Mouse (Mus musculus): ENCODE measurements around the gene Tmc8.

DNA sequence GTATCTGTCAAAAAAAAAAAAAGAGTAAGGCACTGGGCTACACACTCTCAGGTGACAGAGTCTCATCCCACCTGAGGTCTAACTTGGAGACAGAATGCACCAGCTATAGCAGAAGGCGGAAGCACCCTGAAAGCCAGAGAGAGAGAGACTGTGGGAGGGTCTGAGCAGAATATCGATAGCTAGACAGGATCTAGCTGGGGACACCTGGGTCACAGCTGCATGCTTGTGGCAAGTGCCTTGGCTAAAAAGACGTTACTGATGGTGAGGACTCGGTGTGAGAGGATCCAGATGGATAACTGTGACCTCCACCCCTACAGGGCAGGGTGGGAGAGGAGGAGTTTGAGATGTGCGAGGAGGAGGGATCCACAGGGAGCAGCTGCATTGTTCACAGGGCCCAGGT is 15.1 kb downstream of the Tmc8 start:
- TF ChIP-seq CTCF (IDR thresholded peaks at IDR 0.05; ENCODE audit: extremely low read depth, insufficient read length, insufficient replicate concordance, low read depth, low read length) = no peak
- no peak for TF ChIP-seq POLR2A (IDR thresholded peaks at IDR 0.05; ENCODE audit: low read depth, low read length)

Data from small intestine, adult 2 months (tissue).